Mouse (Mus musculus) CH12.LX (cell line): ENCODE results near the gene S100b.

Experiments used
- CTCF ChIP-seq, 2 experiments: IDR thresholded peaks in 1 of 2; conservative IDR thresholded peaks in 1 of 2; 2 replicates each; pipeline ENCODE4 v1.5.1; 2011 to 2012; ENCODE audit warnings: low read depth in 2 of 2, low read length in 2 of 2, improper control_type of control experiment in 1 of 2, inconsistent platforms in 1 of 2, mild to moderate bottlenecking in 1 of 2, moderate library complexity in 1 of 2
- E2F4 ChIP-seq: IDR thresholded peaks from 2 replicates; pipeline ENCODE4 v1.6.1; 2011; ENCODE audit warnings: low read depth, low read length, improper control_type of control experiment; ENCODE audit not compliant: insufficient replicate concordance
- EP300 ChIP-seq: IDR thresholded peaks from 2 replicates; pipeline ENCODE4 v1.6.1; 2011; ENCODE audit warnings: low read length, improper control_type of control experiment
- HCFC1 ChIP-seq: IDR thresholded peaks from 2 replicates; pipeline ENCODE4 v1.6.1; 2012; ENCODE audit warnings: low read depth, mild to moderate bottlenecking, inconsistent platforms, low read length, improper control_type of control experiment
- JUN ChIP-seq: IDR thresholded peaks from 2 replicates; pipeline ENCODE4 v1.6.1; 2011; ENCODE audit warnings: low read depth, mild to moderate bottlenecking, low read length, improper control_type of control experiment, moderate library complexity; ENCODE audit not compliant: insufficient read depth
- KAT2A ChIP-seq: IDR thresholded peaks from 2 replicates; pipeline ENCODE4 v1.6.1; 2012; ENCODE audit warnings: low read length, improper control_type of control experiment, inconsistent platforms; ENCODE audit not compliant: insufficient replicate concordance
- MAFK ChIP-seq: IDR thresholded peaks from 2 replicates; pipeline ENCODE4 v1.6.1; 2011; ENCODE audit warnings: low read length, improper control_type of control experiment; ENCODE audit not compliant: insufficient replicate concordance
- MAZ ChIP-seq: IDR thresholded peaks from 2 replicates; pipeline ENCODE4 v1.6.1; 2012; ENCODE audit warnings: low read depth, mild to moderate bottlenecking, inconsistent platforms, low read length, improper control_type of control experiment, moderate library complexity
- MEF2A ChIP-seq: IDR thresholded peaks from 2 replicates; pipeline ENCODE4 v1.6.1; 2014; ENCODE audit warnings: low read depth, mild to moderate bottlenecking, inconsistent platforms, low read length, improper control_type of control experiment, borderline replicate concordance
- POLR2A ChIP-seq: IDR thresholded peaks from 2 replicates; pipeline ENCODE4 v1.6.1; 2011; ENCODE audit warnings: low read depth, mild to moderate bottlenecking, improper control_type of control experiment, low read length
- POLR2AphosphoS2 ChIP-seq: IDR thresholded peaks from 2 replicates; pipeline ENCODE4 v1.6.1; 2011; ENCODE audit warnings: low read depth, low read length, improper control_type of control experiment
- RCOR1 ChIP-seq: conservative IDR thresholded peaks from 2 replicates; pipeline ENCODE4 v1.6.1; 2012; ENCODE audit warnings: low read depth, mild to moderate bottlenecking, inconsistent platforms, low read length, improper control_type of control experiment
- UBTF ChIP-seq: IDR thresholded peaks from 2 replicates; pipeline ENCODE4 v1.6.1; 2012; ENCODE audit warnings: low read depth, mild to moderate bottlenecking, inconsistent platforms, low read length, improper control_type of control experiment, moderate library complexity
- USF1 ChIP-seq: IDR thresholded peaks from 2 replicates; pipeline ENCODE4 v1.6.1; 2014; ENCODE audit warnings: low read depth, mild to moderate bottlenecking, inconsistent platforms, low read length, improper control_type of control experiment

- TF ChIP-seq MEF2A (no peak), JUN (no peak), KAT2A (no peak), USF1 (no peak), MAZ (no peak), EP300 (no peak), CTCF (conservative IDR thresholded peaks at IDR 0.05 in 1 of 2, IDR thresholded peaks at IDR 0.05 in 1 of 2; ENCODE audit: low read depth in 2 of 2, low read length in 2 of 2) (no peak), UBTF (no peak), POLR2A (no peak), RCOR1 (no peak), MAFK (no peak), E2F4 (no peak), HCFC1 (no peak), POLR2AphosphoS2 (no peak)
Measured at GRCm38 (mm10) chr10:76247960-76248646, 5.5 kb upstream of the S100b start.
